Mouse (Mus musculus): ENCODE measurements around the gene Speer4e.
"Not testable (repeated sequence)": the region's sequence is repeated elsewhere in the genome, so short reads cannot be mapped to it uniquely, and the experiment has no call there.

DNA sequence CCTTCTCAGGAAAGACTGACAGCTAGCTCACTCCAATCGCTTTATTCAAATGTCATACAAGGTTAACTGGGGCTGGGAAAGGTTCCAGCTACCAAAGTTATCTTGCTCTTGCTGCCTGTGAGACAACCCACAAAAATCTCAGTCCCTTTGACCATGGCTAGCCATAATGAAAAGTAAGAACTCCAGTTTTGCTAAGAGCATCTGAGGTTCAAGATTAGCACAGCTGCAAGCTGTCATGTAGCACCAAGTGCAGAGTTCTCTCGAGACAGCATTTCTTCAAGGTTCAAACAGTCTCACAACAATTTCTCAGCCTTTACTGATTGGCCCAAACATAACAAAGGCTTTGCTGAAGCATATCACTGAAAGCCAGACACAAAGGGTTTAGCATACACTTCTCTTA, 52.9 kb downstream of the Speer4e start:
- not testable (repeated sequence) for TF ChIP-seq GATA1 (IDR thresholded peaks at IDR 0.05; ENCODE audit: borderline replicate concordance, low read length); FLI1 (IDR thresholded peaks at IDR 0.05; ENCODE audit: low read length)

All from megakaryocyte, embryonic 14.5 days (primary cell).